Mouse (Mus musculus) stomach, postnatal 0 days (tissue): ENCODE measurements around the gene Pcyt1a. TPM values are rescaled to one million over a fixed set of nuclear protein-coding genes. Genes with fewer than 3 reads are reported as not detected.

Source experiments
- ATAC-seq: fragments of 200-750 bp; cut with Nextera tagmentation; 2 replicates; pipeline ENCODE4 v1.8.0; 2017; ENCODE audit not compliant: low FRiP score, low TSS enrichment
- DNase-seq: peaks from one replicate; pipeline ENCODE4 v3.0.0-alpha.2; 2016; ENCODE audit warnings: low spot score
- H3K27ac ChIP-seq: fragments of 300-500 bp; sonication (generic); replicated peaks from 2 replicates; pipeline ENCODE4 v1.5.1; 2014; ENCODE audit warnings: mild to moderate bottlenecking, control low read depth
- H3K27me3 ChIP-seq: fragments of 300-500 bp; sonication (generic); 2 replicates; pipeline ENCODE4 v1.6.1; 2014; ENCODE audit warnings: low read length; ENCODE audit not compliant: control insufficient read depth, insufficient read depth
- H3K36me3 ChIP-seq: fragments of 300-500 bp; sonication (generic); 2 replicates; pipeline ENCODE4 v1.6.1; 2014; ENCODE audit warnings: low read length, mixed read lengths; ENCODE audit not compliant: control insufficient read depth, insufficient read depth
- H3K4me1 ChIP-seq: fragments of 300-500 bp; sonication (generic); replicated peaks from 2 replicates; pipeline ENCODE4 v1.6.1; 2014; ENCODE audit warnings: antibody characterized with exemption; ENCODE audit not compliant: control insufficient read depth, insufficient read depth
- H3K4me2 ChIP-seq: fragments of 300-500 bp; sonication (generic); replicated peaks from 2 replicates; pipeline ENCODE4 v1.6.1; 2014; ENCODE audit warnings: low read depth, mild to moderate bottlenecking, control low read depth, moderate library complexity
- H3K4me3 ChIP-seq: fragments of 300-500 bp; sonication (generic); 2 replicates; pipeline ENCODE4 v1.5.1; 2014; ENCODE audit warnings: low read depth, low read length, control low read depth
- H3K9ac ChIP-seq: fragments of 300-500 bp; sonication (generic); 2 replicates; pipeline ENCODE4 v1.6.1; 2014; ENCODE audit warnings: mild to moderate bottlenecking, low read length, control low read depth, mixed read lengths
- H3K9me3 ChIP-seq: fragments of 300-500 bp; sonication (generic); 2 replicates; pipeline ENCODE4 v1.6.1; 2016; ENCODE audit warnings: low read length; ENCODE audit not compliant: control insufficient read depth
- CTCF ChIP-seq: IDR thresholded peaks from 2 replicates; pipeline ENCODE4 v1.5.1; 2016; ENCODE audit warnings: antibody characterized with exemption, low read depth, mild to moderate bottlenecking, moderate library complexity
- EP300 ChIP-seq: optimal IDR thresholded peaks from 2 replicates; pipeline ENCODE3; 2016; ENCODE audit warnings: antibody characterized with exemption
- WGBS: fragments of 180-500 bp; shearing (Covaris S2); extraction: QIAGEN DNeasy Blood & Tissue Kit; methylation state at CpG from one replicate; pipeline ENCODE4 v1.1.7; 2014; 5-methylcytosine and 5-hydroxymethylcytosine counted together
- polyA plus RNA-seq: library from polyadenylated mRNA; unstranded; fragments of >200 nt; fragmentation: Nextera tagmentation; extraction: Ambion mirVana; gene quantifications from 2 replicates; pipeline ENCODE4 v1.2.1, GENCODE M21; 2015

Gene Pcyt1a
- polyA plus RNA-seq, 1 experiment from 2014 or later = 38.6 TPM

- ATAC-seq = no peak
- no peaks in the 10 kb centered on the region for H3K9me3 ChIP-seq
- no peak overlapping the region for H3K27ac ChIP-seq
- H3K36me3 ChIP-seq = peaks cover 9% of the 10 kb centered on the region
- TF ChIP-seq EP300 (no peak), CTCF (peak; percentile 74)
- WGBS = 63% methylated on average over 10 of the region's 10 CpGs
- H3K4me3 ChIP-seq = no peak overlapping the region
- peak; percentile 46 for DNase-seq
- H3K4me1 ChIP-seq = no peaks in the 10 kb centered on the region
- no peak overlapping the region for H3K4me2 ChIP-seq
- H3K27me3 ChIP-seq = no peaks in the 10 kb centered on the region
- H3K9ac ChIP-seq = no peak overlapping the region
Measured at GRCm38 (mm10) chr16:32457589-32458386, 27.1 kb downstream of the Pcyt1a start.

GRCm38 (mm10) chr16:32460518-32460917, 29.8 kb downstream of the Pcyt1a start:
- Histone ChIP-seq H3K4me2 (no peak overlapping the region), H3K9ac (no peak overlapping the region), H3K36me3 (peaks cover 5% of the 10 kb centered on the region; the same call in 1 of the 2 replicates), H3K27ac (no peak overlapping the region), H3K4me1 (no peaks in the 10 kb centered on the region), H3K9me3 (no peaks in the 10 kb centered on the region), H3K4me3 (no peak overlapping the region), H3K27me3 (no peaks in the 10 kb centered on the region)
- WGBS = 62% methylated on average over 4 of the region's 4 CpGs
- DNase-seq (no peak), ATAC-seq (no peak)
- TF ChIP-seq EP300 (no peak), CTCF (peak; percentile 52)

- Histone ChIP-seq H3K9me3 (no peaks in the 10 kb centered on the region), H3K4me1 (no peaks in the 10 kb centered on the region), H3K27me3 (no peaks in the 10 kb centered on the region), H3K9ac (no peak overlapping the region), H3K36me3 (0 out of 2 replicates have a peak, but pooled peaks cover 3% of the 10 kb centered on the region), H3K4me3 (no peak overlapping the region), H3K27ac (no peak overlapping the region), H3K4me2 (no peak overlapping the region)
- peak; percentile 69 for ATAC-seq
- 66% methylated on average over 5 of the region's 5 CpGs for WGBS
- TF ChIP-seq CTCF = no peak
- no peak for TF ChIP-seq EP300
- no peak for DNase-seq
Measured at GRCm38 (mm10) chr16:32461713-32462112, 31.0 kb downstream of the Pcyt1a start.

- DNase-seq (no peak), ATAC-seq (no peak)
- Histone ChIP-seq H3K4me3 (no peak overlapping the region), H3K4me2 (no peak overlapping the region), H3K36me3 (peaks cover 3% of the 10 kb centered on the region; the same call in 1 of the 2 replicates), H3K9me3 (no peaks in the 10 kb centered on the region), H3K27ac (peak overlapping the region; percentile 65; the same call in 1 of the 2 replicates), H3K27me3 (no peaks in the 10 kb centered on the region), H3K4me1 (no peaks in the 10 kb centered on the region), H3K9ac (no peak overlapping the region)
- WGBS = 95% methylated on average over 16 of the region's 16 CpGs
- TF ChIP-seq EP300 = no peak
- TF ChIP-seq CTCF = no peak
Measured at GRCm38 (mm10) chr16:32462950-32463349, 32.2 kb downstream of the Pcyt1a start.

- ATAC-seq = peak; percentile 93
- no peak overlapping the region for H3K4me3 ChIP-seq
- peak; percentile 54 for DNase-seq
- TF ChIP-seq EP300 = no peak
- TF ChIP-seq CTCF = no peak
- 67% methylated on average over 2 of the region's 2 CpGs for WGBS
- no peak overlapping the region for H3K9ac ChIP-seq
- H3K4me1 ChIP-seq = no peaks in the 10 kb centered on the region
- no peaks in the 10 kb centered on the region for H3K9me3 ChIP-seq
- peak overlapping the region; percentile 65; the same call in 1 of the 2 replicates for H3K27ac ChIP-seq
- H3K4me2 ChIP-seq = no peak overlapping the region
- peaks cover 3% of the 10 kb centered on the region; the same call in 1 of the 2 replicates for H3K36me3 ChIP-seq
- no peaks in the 10 kb centered on the region for H3K27me3 ChIP-seq
Measured at GRCm38 (mm10) chr16:32463426-32463825, 32.7 kb downstream of the Pcyt1a start.

GRCm38 (mm10) chr16:32464908-32465307, 34.2 kb downstream of the Pcyt1a start:
- peaks cover 9% of the 10 kb centered on the region for H3K36me3 ChIP-seq
- DNase-seq (no peak), ATAC-seq (no peak)
- no peaks in the 10 kb centered on the region for H3K4me1 ChIP-seq
- no peak overlapping the region for H3K9ac ChIP-seq
- peak; percentile 20; the same call in 1 of the 2 replicates for TF ChIP-seq CTCF
- TF ChIP-seq EP300 = no peak
- H3K4me3 ChIP-seq = no peak overlapping the region
- no peaks in the 10 kb centered on the region for H3K27me3 ChIP-seq
- no peaks in the 10 kb centered on the region for H3K9me3 ChIP-seq
- no peak overlapping the region for H3K4me2 ChIP-seq
- no peak overlapping the region for H3K27ac ChIP-seq
- WGBS = no CpG with 5 or more reads among the region's 1 CpGs
